Mouse (Mus musculus) left cerebral cortex, postnatal 36 days (tissue): ENCODE results near the gene Myo1a. TPM values are rescaled to one million over a fixed set of nuclear protein-coding genes. Genes with fewer than 3 reads are reported as not detected.

Experiments
- DNase-seq, 2 experiments: peaks; one replicate each; pipeline ENCODE4 v3.0.0; 2021 to 2022; ENCODE audit warnings: low spot score in 2 of 2, mixed read lengths in 1 of 2
- intact Hi-C: fragments of 180-260 bp; cut with DNase I; formaldehyde crosslinking; loops from one replicate; pipeline ENCODE4 v1.15.1; 2025
- total RNA-seq, 2 experiments: library from RNA; stranded (reverse); gene quantifications; 2 replicates each; pipeline ENCODE4 v1.2.3; 2021

Myo1a gene
- total RNA-seq, 2 experiments from 2014 or later = 0.49 to 0.59 TPM

DNA sequence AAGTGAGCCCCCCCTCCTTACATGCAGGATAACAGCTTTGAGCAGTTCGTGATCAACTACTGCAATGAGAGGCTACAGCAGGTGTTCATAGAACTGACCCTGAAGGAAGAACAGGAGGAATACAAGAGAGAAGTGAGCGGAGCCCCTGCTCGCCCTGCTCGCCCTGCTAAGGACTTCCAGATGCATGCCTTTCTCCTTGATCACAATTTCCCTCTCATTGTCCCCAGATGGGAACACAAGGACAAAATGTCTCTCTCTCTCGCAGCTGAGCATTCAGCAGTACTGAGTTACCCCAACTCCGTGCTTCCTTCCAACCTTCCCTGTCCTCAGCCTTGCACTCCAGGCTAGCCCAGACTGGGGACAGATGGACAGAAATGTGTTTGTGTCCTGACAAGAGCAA, 7.8 kb downstream of the Myo1a start:
- intact Hi-C loops = no loop called here
- DNase-seq = no peak

- DNase-seq = peak in 1 of 2 experiments; percentile 13
- intact Hi-C loops = no loop called here
These were observed 16.9 kb downstream of the Myo1a start for GRCm38 (mm10) chr10:127721671-127722418.

DNA sequence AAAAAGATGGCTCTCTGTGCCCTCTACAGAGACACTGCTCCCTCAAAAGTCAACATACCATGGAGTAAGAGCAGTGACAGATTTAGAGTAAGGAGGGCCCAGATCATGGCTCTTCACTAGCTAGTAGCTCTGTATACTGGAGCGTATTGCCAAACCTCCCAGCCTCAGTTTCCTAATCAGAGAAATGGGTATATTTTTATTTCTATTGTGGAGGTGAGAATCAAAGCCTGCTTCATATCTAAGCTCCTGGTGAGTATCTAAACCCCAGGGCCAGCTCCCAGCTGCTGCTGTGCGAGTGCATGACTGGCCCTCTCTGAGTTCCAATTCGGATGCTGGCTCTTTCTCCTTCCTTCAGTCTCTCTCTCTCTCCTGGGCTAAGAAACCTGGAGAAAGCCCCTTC, 19.2 kb downstream of the Myo1a start, which contains the start of gene Tac2:
Gene Tac2, plus strand, starts transcription at position 301 of the 400 bp plus-strand sequence.
- intact Hi-C loops = no loop called here
- DNase-seq = no peak

- DNase-seq = no peak
- intact Hi-C loops = no loop called here
These were observed 20.2 kb downstream of the Myo1a start for GRCm38 (mm10) chr10:127725136-127725535.

- intact Hi-C loops = no loop called here
- peak; percentile 36 to 43 for DNase-seq
These were observed 23.5 kb downstream of the Myo1a start for GRCm38 (mm10) chr10:127728437-127728836.

- intact Hi-C loops = loop anchor here (5.0 kb wide), 2 partner anchors 53 to 88 kb away; partner anchors contain the start of gene Stat6
- DNase-seq = peak in 1 of 2 experiments; percentile 21
These were observed 25.4 kb downstream of the Myo1a start for GRCm38 (mm10) chr10:127730285-127730932.

DNA sequence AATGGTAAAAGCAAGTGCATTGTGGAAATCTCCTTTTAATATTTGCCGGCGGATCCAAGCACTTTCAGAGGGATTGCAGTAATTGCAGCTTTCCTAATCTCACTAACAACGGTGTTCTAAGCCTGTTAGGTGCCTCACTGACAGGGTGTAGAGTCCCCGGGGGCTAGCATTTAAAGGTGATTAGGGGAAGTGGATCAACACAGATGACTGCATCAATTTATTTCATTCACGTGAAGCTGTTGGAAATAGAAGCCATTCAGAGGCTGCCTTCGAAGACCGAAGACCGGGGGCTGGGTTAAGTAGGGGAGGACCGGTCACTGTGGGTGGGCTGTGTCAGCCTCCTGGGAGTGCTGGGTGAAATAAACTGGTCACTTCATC, 26.0 kb downstream of the Myo1a start:
- intact Hi-C loops = loop anchor here (5.0 kb wide), 2 partner anchors 54 to 89 kb away; partner anchors contain the start of gene Stat6

GRCm38 (mm10) chr10:127731397-127731796, 26.4 kb downstream of the Myo1a start:
- intact Hi-C loops = loop anchor here (5.0 kb wide), 2 partner anchors 54 to 89 kb away; partner anchors contain the start of gene Stat6
- no peak for DNase-seq

More for the DNA sequence above, 26.0 kb downstream of the Myo1a start:
- no peak for DNase-seq

- DNase-seq = no peak
- intact Hi-C loops = loop anchor here (5.0 kb wide), 2 partner anchors 57 to 92 kb away; partner anchors contain the start of gene Stat6
These were observed 29.5 kb downstream of the Myo1a start for GRCm38 (mm10) chr10:127734434-127734833.

GRCm38 (mm10) chr10:127736266-127736665, 31.3 kb downstream of the Myo1a start:
- DNase-seq = no peak
- intact Hi-C loops = no loop called here

- intact Hi-C loops = no loop called here
These were observed 31.9 kb downstream of the Myo1a start for GRCm38 (mm10) chr10:127736916-127737315.

GRCm38 (mm10) chr10:127737552-127737951, 32.6 kb downstream of the Myo1a start:
- DNase-seq = no peak
- intact Hi-C loops = no loop called here

More at GRCm38 (mm10) chr10:127736916-127737315, 31.9 kb downstream of the Myo1a start:
- DNase-seq = no peak

DNA sequence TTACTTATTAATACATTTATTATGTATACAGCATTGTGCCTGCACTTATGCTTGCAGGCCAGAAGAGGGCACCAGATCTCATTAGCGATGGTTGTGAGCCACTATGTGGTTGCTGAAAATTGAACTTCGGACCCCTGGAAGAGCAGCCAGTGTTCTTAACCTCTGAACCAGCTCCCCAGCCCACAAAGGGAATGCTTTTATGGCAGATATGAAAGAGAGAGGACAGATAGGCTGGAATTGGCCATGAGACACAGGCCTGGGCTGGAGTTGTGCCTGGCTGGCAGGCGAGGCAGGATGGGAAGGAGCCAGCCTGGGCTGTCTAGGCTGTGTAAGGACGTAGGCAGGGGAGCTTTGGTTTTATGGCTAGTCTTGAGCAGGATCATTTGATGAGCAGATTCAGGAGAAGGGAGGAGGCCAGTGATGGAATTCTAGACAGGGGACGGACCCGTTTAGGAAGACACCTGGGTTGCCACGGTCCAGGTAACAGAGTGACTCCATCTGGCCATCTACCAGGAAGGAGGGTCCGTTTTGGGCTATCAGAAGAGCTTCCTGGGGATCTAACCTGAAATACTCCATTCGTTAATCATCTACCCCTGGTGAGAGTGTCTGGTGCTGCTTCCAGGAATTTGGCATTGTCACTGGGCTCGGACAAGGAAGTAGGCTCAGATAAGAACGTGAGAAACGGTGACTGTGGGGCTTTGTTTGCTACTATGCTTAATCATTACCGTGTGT, 33.3 kb downstream of the Myo1a start:
- intact Hi-C loops = loop anchor here (2.0 kb wide), 1 partner anchor 44 kb away; no protein-coding TSS in a partner anchor
- DNase-seq = no peak

DNA sequence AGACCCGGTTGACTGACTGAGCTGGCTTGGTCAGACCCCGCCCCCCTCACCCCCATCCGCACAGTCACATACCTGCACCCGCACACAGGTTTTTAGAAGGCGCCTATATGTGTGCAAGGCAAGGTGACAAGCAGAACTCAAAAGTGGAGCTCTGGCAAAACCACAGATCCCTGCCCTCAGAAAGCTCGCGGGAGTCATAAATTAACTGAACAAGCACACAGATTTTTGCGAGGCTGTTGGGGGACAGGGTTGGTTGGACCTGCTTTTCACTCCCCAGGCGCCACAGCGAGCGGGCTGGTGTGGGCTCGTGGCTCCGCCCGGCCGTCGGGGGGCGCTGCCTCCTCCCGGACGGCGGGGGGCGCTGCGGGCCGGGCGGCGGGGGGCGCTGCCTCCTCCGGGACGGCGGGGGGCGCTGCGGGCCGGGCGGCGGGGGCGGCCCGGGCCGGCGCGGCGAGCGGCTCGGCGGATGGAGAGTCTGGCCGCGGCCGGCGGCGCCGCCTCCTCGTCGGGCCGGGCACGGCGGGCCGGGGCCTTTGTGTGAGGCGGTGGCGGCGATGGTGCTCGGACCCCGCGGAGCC, 34.2 kb downstream of the Myo1a start, which contains the start of gene Zbtb39:
Gene Zbtb39, plus strand, starts transcription at position 456 of the 578 bp plus-strand sequence.
- intact Hi-C loops = loop anchor here (1.0 to 2.0 kb wide), 2 partner anchors 44 to 198 kb away; no protein-coding TSS in a partner anchor
- peak in 1 of 2 experiments; percentile 78 for DNase-seq

DNA sequence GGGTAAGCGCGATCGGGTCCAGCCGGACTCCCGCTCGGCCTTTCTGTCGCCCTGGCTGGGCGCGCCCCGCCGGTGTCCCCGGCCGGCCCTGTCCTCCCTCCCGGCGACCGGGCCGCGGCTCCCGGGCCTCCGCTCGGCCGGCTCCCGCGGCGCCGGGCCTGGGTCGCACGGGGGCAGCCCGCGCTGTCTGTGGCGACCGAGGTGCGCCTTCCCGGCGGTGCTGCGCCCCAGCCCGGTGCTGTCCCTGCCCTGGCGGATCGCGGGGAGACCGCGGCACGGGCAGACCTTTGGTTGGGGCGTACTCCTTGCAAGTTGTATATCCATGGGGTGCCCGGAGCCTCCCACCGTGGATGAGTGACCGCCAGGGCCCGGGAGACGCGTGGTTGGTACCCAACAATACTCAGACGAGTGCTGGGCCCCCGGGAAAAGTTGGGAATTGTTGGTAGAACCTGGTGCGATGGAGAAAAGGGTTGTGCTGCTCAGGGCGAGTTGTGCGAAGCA, 34.7 kb downstream of the Myo1a start:
- intact Hi-C loops = loop anchor here (1.0 to 2.0 kb wide), 2 partner anchors 45 to 198 kb away; no protein-coding TSS in a partner anchor
- DNase-seq = peak in 1 of 2 experiments; percentile 65

- no peak for DNase-seq
- intact Hi-C loops = no loop called here
These were observed 39.7 kb downstream of the Myo1a start for GRCm38 (mm10) chr10:127744661-127745060.

- intact Hi-C loops = no loop called here
- no peak for DNase-seq
These were observed 40.9 kb downstream of the Myo1a start for GRCm38 (mm10) chr10:127745886-127746285.

DNA sequence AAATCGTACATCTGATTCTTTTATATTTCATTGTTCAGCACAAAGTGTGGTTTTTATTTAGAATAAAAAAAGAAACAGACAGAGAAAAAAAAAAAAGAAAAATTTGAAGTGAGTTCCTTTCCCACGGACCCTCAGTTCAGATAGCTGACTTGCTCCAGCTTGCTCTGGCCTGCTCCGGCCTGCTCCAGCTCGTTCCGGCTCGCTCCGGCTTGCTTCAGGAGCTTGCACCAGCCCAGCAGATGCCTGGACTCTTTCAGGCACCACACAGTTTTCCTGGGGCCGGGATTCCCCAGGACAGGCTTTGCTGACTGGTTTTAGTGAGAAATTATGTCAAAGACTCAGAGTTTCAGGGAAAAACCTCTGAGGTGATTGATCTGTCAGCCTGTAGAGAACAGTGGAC, 42.3 kb downstream of the Myo1a start:
- intact Hi-C loops = no loop called here
- DNase-seq = no peak
